Mouse (Mus musculus) G1E (cell line): ENCODE measurements around the gene Il13ra1. TPM values are rescaled to one million over a fixed set of nuclear protein-coding genes. Genes with fewer than 3 reads are reported as not detected.

Source experiments
- ATAC-seq: 2 replicates; pipeline ENCODE4 v1.8.0; 2016; ENCODE audit warnings: mild to moderate bottlenecking; ENCODE audit not compliant: insufficient number of reproducible peaks, poor library complexity, low FRiP score, severe bottlenecking; ENCODE audit errors: extremely low read depth
- DNase-seq: peaks from one replicate; pipeline ENCODE4 v3.0.0; 2012; ENCODE audit warnings: low spot score
- H3K27me3 ChIP-seq: 2 replicates; pipeline ENCODE4 v1.6.1; 2012; ENCODE audit warnings: mild to moderate bottlenecking, low read length, inconsistent platforms; ENCODE audit not compliant: insufficient read depth
- H3K36me3 ChIP-seq: replicated peaks from 2 replicates; pipeline ENCODE3; 2012; ENCODE audit warnings: mild to moderate bottlenecking, inconsistent platforms
- H3K4me1 ChIP-seq: 2 replicates; pipeline ENCODE4 v1.6.1; 2012; ENCODE audit warnings: low read depth, low read length, inconsistent platforms, mixed read lengths; ENCODE audit not compliant: insufficient read depth
- H3K4me3 ChIP-seq: 2 replicates; pipeline ENCODE4 v1.5.1; 2012; ENCODE audit warnings: low read depth, mild to moderate bottlenecking, inconsistent platforms, low read length, moderate library complexity, mixed read lengths
- H3K9me3 ChIP-seq: replicated peaks from 2 replicates; pipeline ENCODE4 v1.6.1; 2012; ENCODE audit warnings: inconsistent platforms
- CTCF ChIP-seq: IDR thresholded peaks from 2 replicates; pipeline ENCODE4 v1.5.1; 2012; ENCODE audit warnings: low read depth, low read length, inconsistent platforms, mixed read lengths
- GATA1 ChIP-seq: IDR thresholded peaks from 2 replicates; pipeline ENCODE4 v1.6.1; 2012; ENCODE audit warnings: borderline replicate concordance, low read length, inconsistent platforms, mixed read lengths
- GATA2 ChIP-seq: IDR thresholded peaks from 2 replicates; pipeline ENCODE4 v1.6.1; 2012; ENCODE audit warnings: low read depth, low read length, inconsistent platforms, borderline replicate concordance
- POLR2AphosphoS5 ChIP-seq: IDR thresholded peaks from 2 replicates; pipeline ENCODE4 v1.6.1; 2012; ENCODE audit warnings: low read depth, low read length, inconsistent platforms; ENCODE audit not compliant: insufficient replicate concordance
- TAL1 ChIP-seq: conservative IDR thresholded peaks from 2 replicates; pipeline ENCODE4 v1.6.1; 2012; ENCODE audit warnings: low read depth, low read length, inconsistent platforms, mixed read lengths
- polyA plus RNA-seq: library from polyadenylated mRNA; stranded (reverse); fragments of >175 nt; gene quantifications from 2 replicates; pipeline ENCODE4 v1.2.3, GENCODE M21; 2012
- total RNA-seq, 2 experiments: library from RNA; stranded (forward) in 1 of 2; stranded (reverse) in 1 of 2; fragments of 200-1000 nt in 1 of 2; fragments of >200 nt in 1 of 2; fragmentation: Nextera tagmentation in 1 of 2; gene quantifications; 2 replicates each; pipeline ENCODE4 v1.2.3; 2014 to 2017

Gene Il13ra1
- total and polyA plus RNA-seq, 3 experiments: 0.05 TPM; not detected in 2

DNA sequence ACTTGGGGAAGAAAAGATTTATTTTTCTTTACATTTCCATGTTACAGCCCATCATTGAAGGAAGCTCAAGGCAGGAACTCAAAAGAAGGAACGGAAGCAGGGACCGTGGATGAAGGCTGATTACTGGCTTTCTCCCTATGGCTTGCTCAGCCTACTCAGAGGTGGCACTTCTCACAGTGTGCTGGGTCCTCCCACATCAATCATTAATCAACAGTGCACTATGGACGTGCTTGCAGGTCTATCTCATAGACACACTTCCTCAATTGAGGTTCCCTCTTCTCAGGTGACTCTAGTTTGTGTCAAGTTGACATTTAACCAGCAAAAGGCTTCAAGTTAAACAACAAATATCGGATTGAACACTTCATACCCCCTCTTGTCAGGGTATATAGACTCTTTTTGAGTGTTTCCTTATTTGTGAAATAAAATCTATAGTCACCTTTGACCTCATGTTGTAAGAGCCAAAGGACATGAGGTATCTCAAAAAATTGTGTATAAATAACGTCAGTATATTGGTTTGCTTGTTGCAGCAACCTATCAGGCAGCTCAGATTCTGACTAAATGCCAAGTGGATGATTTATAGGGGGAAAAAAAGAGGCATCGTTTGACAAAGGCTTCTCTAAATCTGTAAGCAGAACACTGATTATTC, 30.2 kb downstream of the Il13ra1 start:
- Histone ChIP-seq H3K27me3 (no peaks in the 10 kb centered on the region), H3K4me1 (no peaks in the 10 kb centered on the region), H3K36me3 (no peaks in the 10 kb centered on the region), H3K9me3 (no peaks in the 10 kb centered on the region), H3K4me3 (no peak overlapping the region)
- TF ChIP-seq GATA1: no peak
- no peak for TF ChIP-seq CTCF
- TF ChIP-seq POLR2AphosphoS5: no peak
- TF ChIP-seq TAL1: no peak
- no peak for TF ChIP-seq GATA2
- DNase-seq (no peak), ATAC-seq (no peak)

DNA sequence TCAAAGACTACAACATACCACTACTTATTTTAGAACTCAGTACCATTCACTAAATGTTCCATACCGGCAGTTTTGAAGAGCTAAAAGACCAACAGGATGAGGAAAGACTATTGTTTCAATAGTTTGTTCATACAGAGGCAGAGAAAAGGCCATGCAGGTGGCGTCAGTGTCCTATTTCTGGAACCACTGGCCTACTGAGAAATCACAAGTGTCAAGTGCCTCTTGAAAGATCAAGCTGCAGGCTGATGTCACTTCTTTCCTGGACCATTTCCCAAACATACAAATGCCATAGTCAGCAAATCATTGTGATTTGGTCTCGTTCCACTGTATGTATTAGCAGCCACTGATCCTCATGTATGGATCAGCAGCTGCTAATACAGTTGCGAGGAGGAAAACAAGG, 34.8 kb downstream of the Il13ra1 start:
- ATAC-seq (no peak), DNase-seq (no peak)
- Histone ChIP-seq H3K36me3 (no peaks in the 10 kb centered on the region), H3K9me3 (no peaks in the 10 kb centered on the region), H3K4me3 (no peak overlapping the region), H3K27me3 (no peaks in the 10 kb centered on the region), H3K4me1 (no peaks in the 10 kb centered on the region)
- TF ChIP-seq TAL1: no peak
- TF ChIP-seq GATA1: no peak
- TF ChIP-seq POLR2AphosphoS5: no peak
- no peak for TF ChIP-seq GATA2
- TF ChIP-seq CTCF: no peak

DNA sequence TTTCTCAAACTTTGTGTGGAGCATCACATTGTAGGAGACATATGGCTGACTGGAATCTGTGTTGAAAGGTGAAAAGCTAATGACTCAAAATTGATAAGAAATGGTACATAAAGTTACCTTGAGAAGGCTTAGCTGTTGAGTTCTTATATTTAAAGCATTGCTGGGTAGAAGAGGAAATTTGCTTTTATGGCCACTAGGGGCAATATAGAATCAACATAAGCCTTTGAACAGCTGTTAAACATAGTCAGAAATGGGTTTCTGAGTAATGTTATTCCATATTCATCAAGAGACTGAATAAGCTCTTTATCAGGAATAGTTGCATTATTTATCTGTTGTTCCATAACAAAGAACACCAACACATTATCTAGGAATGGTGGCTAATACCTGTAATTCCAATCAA, 38.2 kb downstream of the Il13ra1 start:
- Histone ChIP-seq H3K4me3 (no peak overlapping the region), H3K4me1 (no peaks in the 10 kb centered on the region), H3K36me3 (no peaks in the 10 kb centered on the region), H3K27me3 (no peaks in the 10 kb centered on the region), H3K9me3 (no peaks in the 10 kb centered on the region)
- no peak for ATAC-seq
- DNase-seq: no peak
- no peak for TF ChIP-seq GATA1
- no peak for TF ChIP-seq TAL1
- TF ChIP-seq CTCF: no peak
- no peak for TF ChIP-seq POLR2AphosphoS5
- TF ChIP-seq GATA2: no peak

DNA sequence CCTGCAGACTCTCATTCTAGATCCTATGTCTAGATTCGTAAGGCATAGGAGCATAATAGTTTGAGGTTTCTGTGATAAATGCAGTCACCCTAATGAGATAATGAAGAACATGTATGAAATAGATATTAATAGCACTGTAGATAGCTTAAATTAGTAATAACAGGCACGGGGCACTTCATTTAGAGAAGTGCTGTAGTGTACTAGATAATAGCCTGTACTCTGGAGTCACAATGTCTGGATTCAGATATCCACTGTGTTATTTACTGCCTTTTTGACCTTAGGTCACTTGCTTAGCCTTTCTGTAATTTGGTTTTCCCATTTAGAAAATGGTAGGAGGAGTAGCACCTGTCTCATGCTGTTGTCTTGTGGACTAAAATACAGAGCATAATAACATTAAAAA, 44.8 kb downstream of the Il13ra1 start:
- DNase-seq (no peak), ATAC-seq (no peak)
- H3K27me3 ChIP-seq: no peaks in the 10 kb centered on the region
- TF ChIP-seq POLR2AphosphoS5: no peak
- TF ChIP-seq GATA1: no peak
- TF ChIP-seq CTCF: no peak
- H3K4me1 ChIP-seq: no peaks in the 10 kb centered on the region
- H3K4me3 ChIP-seq: no peak overlapping the region
- no peaks in the 10 kb centered on the region for H3K36me3 ChIP-seq
- no peaks in the 10 kb centered on the region for H3K9me3 ChIP-seq

DNA sequence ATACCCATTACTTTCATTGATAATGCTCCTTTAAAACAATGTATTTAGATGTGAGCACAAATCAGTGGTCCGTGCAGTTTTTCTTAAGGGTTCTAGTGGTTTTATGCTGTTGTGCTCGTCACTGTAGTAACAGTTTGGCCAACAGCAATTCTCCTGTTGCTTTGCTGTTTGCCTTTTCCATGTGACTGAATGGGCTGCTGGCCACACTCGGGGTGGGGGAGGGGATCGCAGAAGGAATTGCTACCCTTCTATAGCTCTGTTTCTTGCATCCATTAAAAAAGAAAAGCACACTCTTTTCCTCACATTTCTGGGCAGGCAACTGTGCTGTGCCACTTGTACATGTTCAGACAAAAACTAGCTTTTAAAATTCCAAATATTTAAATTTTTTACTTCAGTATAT, 49.7 kb downstream of the Il13ra1 start:
- DNase-seq (no peak), ATAC-seq (no peak)
- H3K9me3 ChIP-seq: no peaks in the 10 kb centered on the region
- no peak overlapping the region for H3K4me3 ChIP-seq
- no peak for TF ChIP-seq CTCF
- TF ChIP-seq GATA2: no peak
- no peak for TF ChIP-seq TAL1
- TF ChIP-seq GATA1: no peak
- no peak for TF ChIP-seq POLR2AphosphoS5
- no peaks in the 10 kb centered on the region for H3K4me1 ChIP-seq
- no peaks in the 10 kb centered on the region for H3K27me3 ChIP-seq
- no peaks in the 10 kb centered on the region for H3K36me3 ChIP-seq

DNA sequence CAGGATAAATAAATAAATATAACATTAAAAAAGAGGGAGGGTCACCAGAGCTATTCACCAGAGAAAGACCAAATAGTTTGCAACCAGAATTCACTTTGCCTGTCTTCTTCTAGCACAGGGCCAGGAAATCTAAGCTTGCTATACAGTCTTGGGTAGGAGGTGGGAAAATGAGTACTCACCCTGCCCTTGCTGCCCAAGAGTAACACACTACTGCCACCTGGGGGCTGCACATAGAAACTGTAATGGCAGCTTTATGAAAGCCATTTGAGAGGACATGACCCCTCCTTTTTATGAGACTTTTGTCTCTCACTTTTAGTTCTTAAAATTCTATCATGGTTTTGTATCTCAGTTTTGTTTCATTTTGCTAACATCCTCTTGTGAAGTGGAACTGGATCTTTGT, 71.7 kb downstream of the Il13ra1 start:
- DNase-seq (peak; percentile 0), ATAC-seq (no peak)
- no peaks in the 10 kb centered on the region for H3K27me3 ChIP-seq
- TF ChIP-seq POLR2AphosphoS5 (no peak), TAL1 (no peak), CTCF (no peak), GATA1 (no peak), GATA2 (no peak)
- no peaks in the 10 kb centered on the region for H3K9me3 ChIP-seq
- H3K4me1 ChIP-seq: no peaks in the 10 kb centered on the region
- no peaks in the 10 kb centered on the region for H3K36me3 ChIP-seq
- no peak overlapping the region for H3K4me3 ChIP-seq

DNA sequence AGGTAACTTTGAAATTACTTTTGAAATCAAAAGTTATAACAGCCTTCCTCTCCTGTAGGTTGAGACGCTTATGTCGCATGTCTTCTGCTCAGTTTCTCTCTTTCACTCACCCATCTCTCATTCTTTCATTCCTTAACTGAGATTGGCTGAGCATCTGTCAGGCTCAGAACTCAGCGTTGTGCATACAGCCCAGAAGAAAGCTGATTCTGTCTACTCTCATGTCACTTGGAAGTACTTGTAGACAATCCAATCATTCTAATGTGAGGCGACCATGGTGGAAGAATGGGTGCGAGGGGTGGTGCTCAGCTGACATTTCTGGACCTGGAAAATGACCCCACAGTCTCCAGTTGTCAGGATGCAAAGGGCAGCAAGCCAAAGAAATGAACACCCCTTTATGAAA, 74.1 kb downstream of the Il13ra1 start:
- Histone ChIP-seq H3K27me3 (no peaks in the 10 kb centered on the region), H3K4me3 (no peak overlapping the region), H3K4me1 (no peaks in the 10 kb centered on the region), H3K9me3 (no peaks in the 10 kb centered on the region), H3K36me3 (no peaks in the 10 kb centered on the region)
- no peak for DNase-seq
- ATAC-seq: no peak
- no peak for TF ChIP-seq GATA1
